Mouse (Mus musculus) heart, postnatal 25 days (tissue): ENCODE measurements around the gene Enpp6. TPM values are rescaled to one million over a fixed set of nuclear protein-coding genes. Genes with fewer than 3 reads are reported as not detected.
"Not testable (repeated sequence)": the region's sequence is repeated elsewhere in the genome, so short reads cannot be mapped to it uniquely, and the experiment has no call there.

ENCODE experiments used
- DNase-seq: peaks from one replicate; pipeline ENCODE4 v3.0.0; 2022; ENCODE audit warnings: low spot score
- intact Hi-C: fragments of 180-260 bp; cut with DNase I; formaldehyde crosslinking; loops from one replicate; pipeline ENCODE4 v1.15.1; 2025
- total RNA-seq, 2 experiments: library from RNA; stranded (reverse); gene quantifications; 2 replicates each; pipeline ENCODE4 v1.2.3; 2021

The Enpp6 gene
- total RNA-seq, 2 experiments from 2014 or later = 4.9 to 6.3 TPM

- DNase-seq = no peak
- intact Hi-C loops = no loop called here
Measured at GRCm38 (mm10) chr8:46991081-46991480, 4.4 kb downstream of the Enpp6 start.

GRCm38 (mm10) chr8:46992579-46992978 lies 5.9 kb downstream of the Enpp6 start:
- intact Hi-C loops = no loop called here
- no peak for DNase-seq

GRCm38 (mm10) chr8:46995931-46996664 lies 9.4 kb downstream of the Enpp6 start:
- DNase-seq = no peak
- intact Hi-C loops = no loop called here

- DNase-seq = no peak
- intact Hi-C loops = no loop called here
Measured at GRCm38 (mm10) chr8:47005676-47006075, 19.0 kb downstream of the Enpp6 start.

GRCm38 (mm10) chr8:47006785-47007184 lies 20.1 kb downstream of the Enpp6 start:
- DNase-seq = no peak
- intact Hi-C loops = no loop called here

GRCm38 (mm10) chr8:47008220-47008773 lies 21.6 kb downstream of the Enpp6 start:
- intact Hi-C loops = no loop called here
- no peak for DNase-seq

- intact Hi-C loops = loop anchor here (1.0 to 10.0 kb wide), 2 partner anchors 355 to 478 kb away; no protein-coding TSS in a partner anchor
- DNase-seq = peak; percentile 24
Measured at GRCm38 (mm10) chr8:47016268-47016946, 29.7 kb downstream of the Enpp6 start.

GRCm38 (mm10) chr8:47021135-47021555 lies 34.5 kb downstream of the Enpp6 start:
- intact Hi-C loops = no loop called here
- DNase-seq = no peak

- DNase-seq = no peak
- intact Hi-C loops = no loop called here
Measured at GRCm38 (mm10) chr8:47024612-47025011, 37.9 kb downstream of the Enpp6 start.

GRCm38 (mm10) chr8:47026841-47027490 lies 40.3 kb downstream of the Enpp6 start:
- intact Hi-C loops = no loop called here

GRCm38 (mm10) chr8:47028474-47028873 lies 41.8 kb downstream of the Enpp6 start:
- intact Hi-C loops = no loop called here
- no peak for DNase-seq

More at GRCm38 (mm10) chr8:47026841-47027490, 40.3 kb downstream of the Enpp6 start:
- DNase-seq = no peak

- intact Hi-C loops = no loop called here
- DNase-seq = no peak
Measured at GRCm38 (mm10) chr8:47030321-47030720, 43.6 kb downstream of the Enpp6 start.

GRCm38 (mm10) chr8:47032081-47032480 lies 45.4 kb downstream of the Enpp6 start:
- intact Hi-C loops = no loop called here
- no peak for DNase-seq

GRCm38 (mm10) chr8:47033976-47034375 lies 47.3 kb downstream of the Enpp6 start:
- intact Hi-C loops = no loop called here
- no peak for DNase-seq

- intact Hi-C loops = no loop called here
- DNase-seq = no peak
Measured at GRCm38 (mm10) chr8:47036501-47036900, 49.8 kb downstream of the Enpp6 start.

- DNase-seq = no peak
- intact Hi-C loops = no loop called here
Measured at GRCm38 (mm10) chr8:47037405-47037804, 50.7 kb downstream of the Enpp6 start.

- DNase-seq, intact Hi-C loops: not testable (repeated sequence)
Measured at GRCm38 (mm10) chr8:47040215-47040614, 53.5 kb downstream of the Enpp6 start.

GRCm38 (mm10) chr8:47046340-47046739 lies 59.7 kb downstream of the Enpp6 start:
- intact Hi-C loops = no loop called here
- no peak for DNase-seq

- intact Hi-C loops = no loop called here
- DNase-seq = no peak
Measured at GRCm38 (mm10) chr8:47047146-47047545, 60.5 kb downstream of the Enpp6 start.

GRCm38 (mm10) chr8:47048584-47048983 lies 61.9 kb downstream of the Enpp6 start:
- no peak for DNase-seq
- intact Hi-C loops = no loop called here

- DNase-seq = no peak
- intact Hi-C loops = no loop called here
Measured at GRCm38 (mm10) chr8:47052643-47053042, 66.0 kb downstream of the Enpp6 start.
